Mouse (Mus musculus): Measurements from ENCODE around the gene 2900026A02Rik.

DNA sequence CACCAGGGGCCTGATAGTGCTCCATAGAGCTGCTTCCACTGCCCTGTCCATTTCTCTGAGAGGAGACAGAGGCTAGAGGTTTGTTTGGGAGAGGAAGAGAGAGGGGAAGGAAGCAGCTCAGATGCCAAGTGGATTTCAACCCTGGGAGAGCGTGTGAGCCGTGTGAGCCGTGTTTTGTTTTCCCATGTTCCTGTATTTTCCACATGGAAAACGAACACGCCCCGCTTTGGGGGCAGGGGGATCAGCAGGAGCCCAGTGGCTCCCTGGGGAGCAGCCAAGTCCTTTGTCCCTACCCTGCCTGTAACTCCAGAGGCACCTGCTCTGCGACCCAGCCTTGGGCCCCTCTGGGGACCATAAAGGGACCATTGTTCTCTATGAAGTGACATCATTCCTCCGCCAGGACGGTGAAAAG is 88.0 kb downstream of the 2900026A02Rik start:
- TF ChIP-seq CTCF (IDR thresholded peaks at IDR 0.05; ENCODE audit: low read depth, low read length), result no peak
- no peak for TF ChIP-seq POLR2A (IDR thresholded peaks at IDR 0.05; ENCODE audit: borderline replicate concordance, low read depth, low read length)

All from bone marrow macrophage, adult 2 months (primary cell).